Mouse (Mus musculus) brain, embryonic 14.5 days (tissue): ENCODE data around the gene Ptgs1.

Source experiments
- CTCF ChIP-seq: fragments of 200-500 bp; IDR thresholded peaks from 2 replicates; pipeline ENCODE4 v1.5.1; 2012; ENCODE audit warnings: inconsistent platforms, mild to moderate bottlenecking, moderate library complexity, borderline replicate concordance; ENCODE audit not compliant: insufficient read depth, insufficient read length; ENCODE audit errors: extremely low read depth
- POLR2A ChIP-seq: fragments of 200-500 bp; IDR thresholded peaks from 2 replicates; pipeline ENCODE4 v1.6.1; 2012; ENCODE audit warnings: mild to moderate bottlenecking, inconsistent platforms, borderline replicate concordance; ENCODE audit not compliant: poor library complexity, insufficient read depth, insufficient read length, severe bottlenecking; ENCODE audit errors: extremely low read depth

GRCm38 (mm10) chr2:36243296-36243891, 13.2 kb downstream of the Ptgs1 start:
- TF ChIP-seq POLR2A (no peak), CTCF (no peak)
